Mouse (Mus musculus) neural tube, embryonic 14.5 days (tissue): Measurements from ENCODE around the gene Anks1b. TPM values are rescaled to one million over a fixed set of nuclear protein-coding genes. Genes with fewer than 3 reads are reported as not detected.

Experiments used
- ATAC-seq: fragments of 200-750 bp; cut with Nextera tagmentation; 2 replicates; pipeline ENCODE4 v1.8.0; 2017; ENCODE audit warnings: low read depth, mild to moderate bottlenecking, moderate TSS enrichment, moderate library complexity
- H3K27ac ChIP-seq: fragments of 300-500 bp; sonication (generic); 2 replicates; pipeline ENCODE4 v1.5.1; 2014; ENCODE audit warnings: low read depth, mild to moderate bottlenecking, control low read depth, low read length, moderate library complexity, mixed read lengths
- H3K27me3 ChIP-seq: fragments of 300-500 bp; sonication (generic); 2 replicates; pipeline ENCODE4 v1.6.1; 2014; ENCODE audit warnings: low read length; ENCODE audit not compliant: control insufficient read depth, insufficient read depth
- H3K36me3 ChIP-seq: fragments of 300-500 bp; sonication (generic); 2 replicates; pipeline ENCODE4 v1.6.1; 2014; ENCODE audit warnings: low read length, mixed read lengths; ENCODE audit not compliant: control insufficient read depth, insufficient read depth
- H3K4me1 ChIP-seq: fragments of 300-500 bp; sonication (generic); 2 replicates; pipeline ENCODE4 v1.6.1; 2014; ENCODE audit warnings: low read length; ENCODE audit not compliant: control insufficient read depth, insufficient read depth
- H3K4me2 ChIP-seq: fragments of 300-500 bp; sonication (generic); 2 replicates; pipeline ENCODE4 v1.6.1; 2014; ENCODE audit warnings: mild to moderate bottlenecking, low read depth, low read length, control low read depth
- H3K4me3 ChIP-seq: fragments of 300-500 bp; sonication (generic); 2 replicates; pipeline ENCODE4 v1.5.1; 2014; ENCODE audit warnings: low read depth, low read length, control low read depth, mixed read lengths
- H3K9ac ChIP-seq: fragments of 300-500 bp; sonication (generic); replicated peaks from 2 replicates; pipeline ENCODE4 v1.6.1; 2014; ENCODE audit warnings: low read depth, mild to moderate bottlenecking, control low read depth, low read length, mixed read lengths
- H3K9me3 ChIP-seq: fragments of 300-500 bp; sonication (generic); 2 replicates; pipeline ENCODE4 v1.6.1; 2016; ENCODE audit warnings: low read length; ENCODE audit not compliant: control insufficient read depth
- WGBS: fragments of 180-500 bp; shearing (Covaris S2); extraction: QIAGEN DNeasy Blood & Tissue Kit; methylation state at CpG from one replicate; pipeline ENCODE4 v1.1.7; 2014; 5-methylcytosine and 5-hydroxymethylcytosine counted together
- polyA plus RNA-seq: library from polyadenylated mRNA; unstranded; fragments of >200 nt; fragmentation: Nextera tagmentation; extraction: Ambion mirVana; gene quantifications from 2 replicates; pipeline ENCODE4 v1.2.1, GENCODE M21; 2014

Gene Anks1b
- polyA plus RNA-seq, 1 experiment from 2014 or later = 79.1 TPM

DNA sequence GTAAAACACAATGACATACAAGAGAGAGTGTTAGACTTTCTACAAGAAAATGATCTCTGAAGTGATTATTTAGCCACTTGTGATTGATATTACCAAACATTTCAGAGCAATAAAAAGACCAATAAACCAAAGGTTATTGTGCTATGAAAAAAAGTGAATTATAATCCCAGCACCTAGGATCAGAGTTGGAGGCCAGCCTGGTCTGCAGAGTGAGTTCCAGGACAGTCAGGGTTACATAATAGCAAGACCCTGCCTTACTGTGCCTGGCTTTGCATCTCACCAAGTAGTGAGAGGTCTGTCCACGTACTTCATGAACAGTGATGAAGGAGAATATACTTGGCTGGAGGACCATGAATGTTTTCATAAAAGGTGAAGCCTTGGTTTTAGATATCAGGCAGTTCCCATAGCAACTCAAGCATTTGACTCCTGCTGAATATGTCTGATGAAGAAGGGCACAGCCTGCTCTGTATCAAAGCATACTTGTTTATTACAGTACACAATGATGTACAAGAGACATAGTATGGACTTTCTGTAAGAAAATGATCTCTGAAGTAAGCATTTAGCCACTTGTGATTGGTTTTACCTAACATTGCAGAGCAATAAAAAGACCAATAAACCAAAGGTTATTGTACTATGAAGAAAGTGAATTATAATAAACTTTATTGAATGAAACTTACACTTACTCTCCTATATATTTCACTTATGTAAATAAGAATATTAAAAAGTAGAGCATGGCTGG is 484.0 kb downstream of the Anks1b start:
- ATAC-seq = no peak
- Histone ChIP-seq H3K4me1 (0 out of 2 replicates have a peak, but pooled peaks cover 2% of the 10 kb centered on the region), H3K4me3 (no peak overlapping the region), H3K9ac (no peak overlapping the region), H3K36me3 (no peaks in the 10 kb centered on the region), H3K9me3 (no peaks in the 10 kb centered on the region), H3K27ac (no peak overlapping the region), H3K4me2 (no peak overlapping the region), H3K27me3 (no peaks in the 10 kb centered on the region)
- WGBS = 53% methylated on average over 1 of the region's 1 CpGs

DNA sequence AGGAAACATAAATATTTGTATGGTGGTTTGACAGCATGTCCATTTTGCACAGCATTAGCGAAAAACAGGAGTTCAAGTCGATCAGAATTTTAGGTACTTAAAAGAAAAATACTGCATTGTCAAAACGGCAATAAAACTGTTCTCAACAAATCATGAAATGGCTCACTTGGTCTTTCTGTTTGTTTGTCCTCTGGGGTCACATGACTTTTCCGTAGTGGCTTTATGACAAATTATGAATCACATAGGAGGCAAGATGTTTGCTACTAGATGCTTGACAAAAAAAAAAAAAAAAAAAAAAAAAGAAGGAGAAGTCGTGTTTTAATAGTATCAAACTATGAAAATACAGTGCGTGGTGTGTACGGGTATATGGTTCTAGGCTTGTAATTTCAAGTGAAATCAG is 495.7 kb downstream of the Anks1b start:
- Histone ChIP-seq H3K27ac (no peak overlapping the region), H3K4me1 (no peaks in the 10 kb centered on the region), H3K9ac (no peak overlapping the region), H3K4me2 (no peak overlapping the region), H3K27me3 (no peaks in the 10 kb centered on the region), H3K4me3 (no peak overlapping the region), H3K9me3 (no peaks in the 10 kb centered on the region), H3K36me3 (no peaks in the 10 kb centered on the region)
- ATAC-seq = no peak
- 90% methylated on average over 7 of the region's 7 CpGs for WGBS

DNA sequence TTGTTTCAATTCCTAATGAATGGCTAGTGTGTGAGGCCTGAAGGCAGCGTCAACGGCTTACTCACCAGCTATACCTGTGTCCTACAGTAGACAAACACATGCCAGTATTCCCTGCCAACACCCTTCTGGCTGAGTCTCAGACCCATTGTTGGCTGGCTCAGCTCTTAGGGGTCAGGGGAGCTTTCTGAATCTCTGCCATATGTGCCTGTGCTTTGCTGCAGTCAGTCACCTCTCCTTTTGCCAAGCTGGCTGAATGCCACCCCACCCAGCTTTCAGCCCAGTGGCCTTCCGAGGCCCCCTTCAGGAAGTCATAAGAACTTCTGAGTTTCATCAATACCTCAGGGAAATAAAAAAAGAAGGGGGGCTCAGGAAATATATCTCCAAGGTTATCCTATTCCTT is 497.4 kb downstream of the Anks1b start:
- Histone ChIP-seq H3K36me3 (no peaks in the 10 kb centered on the region), H3K27me3 (no peaks in the 10 kb centered on the region), H3K9ac (no peak overlapping the region), H3K27ac (no peak overlapping the region), H3K4me2 (no peak overlapping the region), H3K4me1 (no peaks in the 10 kb centered on the region), H3K9me3 (no peaks in the 10 kb centered on the region), H3K4me3 (no peak overlapping the region)
- peak; percentile 71; the same call in 1 of the 2 replicates for ATAC-seq
- 83% methylated on average over 3 of the region's 3 CpGs for WGBS

DNA sequence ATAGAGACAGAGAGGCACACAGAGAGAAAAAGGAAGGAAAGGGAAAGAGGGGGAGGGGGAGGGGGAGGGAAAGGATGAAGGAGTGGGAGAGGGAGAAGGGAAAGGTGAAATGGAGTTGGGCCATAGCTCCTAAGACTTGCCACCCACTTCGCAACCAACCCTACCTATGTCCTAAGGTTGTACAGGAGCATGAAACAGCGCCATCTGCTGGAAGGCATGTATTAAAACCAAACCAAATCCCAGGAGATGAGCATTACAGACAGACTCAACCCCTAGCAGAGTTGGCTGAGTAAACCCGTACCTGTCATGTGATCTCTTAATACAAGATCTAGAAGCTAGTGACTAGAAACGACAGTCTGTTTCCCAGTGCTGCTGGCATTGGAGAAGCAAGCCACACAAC is 500.2 kb downstream of the Anks1b start:
- WGBS = 38% methylated on average over 4 of the region's 4 CpGs

DNA sequence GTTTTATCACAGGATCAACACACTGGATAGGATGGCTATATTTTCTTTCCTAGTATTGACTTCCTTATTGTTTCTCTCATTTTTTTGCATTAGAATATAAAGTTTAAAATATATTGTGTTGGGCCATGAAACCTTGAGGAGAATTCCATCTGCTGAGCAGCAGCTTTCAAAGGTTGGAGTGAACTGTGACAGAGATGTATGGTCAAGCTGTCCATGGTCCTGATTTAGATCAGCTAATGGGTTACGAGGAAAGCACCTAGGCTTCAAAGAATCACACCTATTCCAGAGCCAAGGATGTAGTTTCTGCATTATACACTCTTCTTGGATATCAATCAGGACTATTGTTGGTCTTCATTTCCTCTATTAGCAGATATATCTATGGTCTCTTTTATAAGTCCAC is 503.3 kb downstream of the Anks1b start:
- Histone ChIP-seq H3K27ac (no peak overlapping the region), H3K4me3 (no peak overlapping the region), H3K4me1 (no peaks in the 10 kb centered on the region), H3K9me3 (no peaks in the 10 kb centered on the region), H3K4me2 (no peak overlapping the region), H3K36me3 (no peaks in the 10 kb centered on the region), H3K9ac (no peak overlapping the region), H3K27me3 (no peaks in the 10 kb centered on the region)
- WGBS = 67% methylated on average over 1 of the region's 1 CpGs
- no peak for ATAC-seq

More for the DNA sequence above, 500.2 kb downstream of the Anks1b start:
- Histone ChIP-seq H3K36me3 (no peaks in the 10 kb centered on the region), H3K9ac (no peak overlapping the region), H3K27ac (no peak overlapping the region), H3K9me3 (no peaks in the 10 kb centered on the region), H3K4me1 (no peaks in the 10 kb centered on the region), H3K4me2 (no peak overlapping the region), H3K27me3 (no peaks in the 10 kb centered on the region), H3K4me3 (no peak overlapping the region)
- no peak for ATAC-seq

DNA sequence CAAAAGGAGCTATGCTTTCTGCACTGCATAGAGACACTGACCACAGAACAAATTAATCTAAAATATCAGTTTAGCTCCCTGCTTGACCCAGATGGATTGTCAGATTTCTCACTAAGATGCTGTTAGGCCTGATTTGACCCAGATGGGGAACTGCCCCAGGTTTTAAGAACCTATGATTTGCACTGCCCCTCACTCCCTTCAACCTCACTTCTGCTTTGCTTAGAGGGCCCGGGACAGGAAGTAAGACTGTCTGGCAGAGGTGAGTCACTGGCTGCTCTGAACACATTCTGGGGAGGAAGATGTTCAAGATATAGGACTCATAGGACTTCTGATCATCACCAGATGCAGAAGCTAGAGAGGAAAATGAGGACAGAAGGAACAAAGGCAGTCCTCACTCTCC is 506.8 kb downstream of the Anks1b start:
- Histone ChIP-seq H3K27me3 (no peaks in the 10 kb centered on the region), H3K9me3 (no peaks in the 10 kb centered on the region), H3K4me2 (no peak overlapping the region), H3K9ac (no peak overlapping the region), H3K36me3 (no peaks in the 10 kb centered on the region), H3K27ac (no peak overlapping the region), H3K4me3 (no peak overlapping the region), H3K4me1 (no peaks in the 10 kb centered on the region)
- 86% methylated on average over 1 of the region's 1 CpGs for WGBS
- ATAC-seq = no peak

DNA sequence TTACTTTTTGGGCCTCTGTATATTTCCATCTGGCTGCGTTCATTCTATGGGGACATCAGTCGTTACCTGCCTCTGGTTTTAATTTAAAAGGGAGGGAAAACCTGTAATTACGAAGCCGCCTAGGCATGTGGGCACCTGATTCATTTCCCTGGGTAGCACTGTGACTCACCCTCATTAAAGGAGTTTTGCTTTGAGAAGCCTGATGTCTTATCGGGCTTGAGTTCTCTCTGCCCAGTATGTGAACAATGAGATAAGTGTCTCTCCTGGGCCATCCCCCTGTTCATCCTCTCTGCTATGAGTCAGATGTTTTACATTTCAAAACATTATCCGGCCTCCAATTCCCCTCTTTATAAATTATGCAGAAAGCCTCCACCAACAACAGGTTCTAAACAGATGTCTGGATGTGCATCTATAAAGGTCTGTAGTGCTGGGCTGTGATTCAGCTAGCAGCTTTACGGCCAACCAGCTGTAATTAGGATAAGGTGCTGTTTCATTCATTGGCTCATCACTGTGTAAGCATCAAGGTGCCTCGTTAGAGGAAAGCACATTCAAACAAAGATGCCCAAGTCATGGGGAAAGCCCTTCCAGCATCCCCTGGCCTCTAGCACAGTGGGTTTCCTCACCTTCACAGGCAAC is 507.5 kb downstream of the Anks1b start:
- Histone ChIP-seq H3K36me3 (no peaks in the 10 kb centered on the region), H3K4me3 (no peak overlapping the region), H3K9ac (no peak overlapping the region), H3K9me3 (no peaks in the 10 kb centered on the region), H3K27me3 (no peaks in the 10 kb centered on the region), H3K4me1 (no peaks in the 10 kb centered on the region), H3K4me2 (no peak overlapping the region), H3K27ac (no peak overlapping the region)
- peak; percentile 91 for ATAC-seq
- 41% methylated on average over 8 of the region's 8 CpGs for WGBS

DNA sequence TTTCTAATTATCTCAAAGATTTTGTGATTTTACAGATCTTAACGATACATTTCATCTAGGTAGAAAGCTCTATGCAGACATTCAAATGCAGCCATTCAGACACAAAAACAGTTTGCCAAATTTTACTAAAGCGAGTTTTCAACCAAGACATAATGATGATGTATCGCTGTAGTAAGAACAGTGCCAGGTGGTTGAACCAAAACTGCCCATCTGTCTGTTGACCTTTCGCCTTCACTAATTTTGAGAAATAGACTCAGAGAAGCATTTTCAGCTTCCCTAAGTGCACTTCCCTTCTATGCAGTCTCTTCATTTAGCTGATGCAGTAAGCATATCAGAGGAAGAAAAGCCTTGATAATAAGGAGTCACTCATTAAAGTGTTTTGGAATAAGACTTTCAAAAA is 527.1 kb downstream of the Anks1b start:
- H3K9me3 ChIP-seq = no peaks in the 10 kb centered on the region
- H3K27me3 ChIP-seq = no peaks in the 10 kb centered on the region
- no peak overlapping the region for H3K27ac ChIP-seq
- H3K36me3 ChIP-seq = no peaks in the 10 kb centered on the region
- WGBS = 91% methylated on average over 4 of the region's 4 CpGs
- no peak overlapping the region for H3K9ac ChIP-seq
- no peak for ATAC-seq
- no peak overlapping the region for H3K4me3 ChIP-seq
- H3K4me1 ChIP-seq = no peaks in the 10 kb centered on the region
- no peak overlapping the region for H3K4me2 ChIP-seq

DNA sequence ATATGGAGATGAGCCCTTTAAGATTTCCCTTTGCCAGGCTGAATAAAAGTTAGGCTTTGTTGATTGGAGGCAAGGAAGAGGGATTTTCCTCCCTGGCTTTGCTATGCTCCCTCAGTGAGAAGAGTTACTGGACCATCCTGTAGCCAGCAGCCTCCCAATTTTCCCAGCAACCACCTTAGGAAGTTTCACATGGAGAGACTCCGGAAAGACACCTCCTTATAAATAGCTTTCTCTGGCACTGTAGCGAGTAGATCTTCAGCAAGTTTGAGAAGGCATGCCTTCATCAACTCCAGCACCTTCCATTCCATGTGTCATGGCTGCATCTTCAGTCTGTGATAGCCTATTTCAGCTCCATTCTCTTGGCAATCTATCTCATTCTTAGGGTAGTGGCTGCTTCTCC is 535.2 kb downstream of the Anks1b start:
- no peak for ATAC-seq

More for the DNA sequence above, 535.2 kb downstream of the Anks1b start:
- no peak overlapping the region for H3K4me2 ChIP-seq
- H3K27ac ChIP-seq = no peak overlapping the region
- no peaks in the 10 kb centered on the region for H3K4me1 ChIP-seq
- no peak overlapping the region for H3K4me3 ChIP-seq
- H3K36me3 ChIP-seq = no peaks in the 10 kb centered on the region
- no peaks in the 10 kb centered on the region for H3K27me3 ChIP-seq
- H3K9ac ChIP-seq = no peak overlapping the region
- H3K9me3 ChIP-seq = no peaks in the 10 kb centered on the region
- 90% methylated on average over 2 of the region's 2 CpGs for WGBS
